24 mouse cellular contexts compared by ENCODE assay signal in the genomic region with DNA sequence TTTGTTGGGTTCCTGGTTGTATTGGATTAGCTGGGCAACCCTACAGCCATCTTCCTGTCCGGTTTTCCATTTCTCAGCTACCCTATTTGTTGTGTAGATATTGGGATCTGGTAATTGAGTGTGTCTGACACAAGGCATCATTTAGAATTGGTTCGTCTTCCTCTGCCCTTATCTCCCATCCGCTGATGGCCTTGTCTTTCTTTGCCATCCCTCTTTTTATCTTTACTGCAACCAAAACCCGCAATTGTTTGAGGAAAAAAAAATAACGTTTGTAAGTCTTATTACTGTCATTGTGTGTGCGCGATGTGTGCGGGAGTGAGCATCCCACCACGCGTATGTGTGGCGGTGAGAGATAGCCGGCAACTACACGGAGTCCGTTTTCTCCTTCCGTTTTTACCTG.
"Had no signal": no experiment of that assay in that cellular context is flagged by ENCODE, and none has a peak within 500 bp of the region (broad histone marks: within the 10 kb centered on the region; RNA-seq: fewer than 3 reads in every experiment).

No protein-coding gene starts in this region.

- H3K27ac ChIP-seq: embryonic facial prominence, embryonic 10.5 days; embryonic facial prominence, embryonic 12.5 days; embryonic facial prominence, embryonic 13.5 days; embryonic facial prominence, embryonic 15.5 days; forebrain, embryonic 10.5 days; forebrain, embryonic 12.5 days; forebrain, embryonic 13.5 days; forebrain, embryonic 15.5 days; gastrocnemius, adult 2 months; heart, adult 2 months; heart, embryonic 10.5 days had no signal

- H3K4me3 ChIP-seq: embryonic facial prominence, embryonic 10.5 days; embryonic facial prominence, embryonic 12.5 days; embryonic facial prominence, embryonic 13.5 days; embryonic facial prominence, embryonic 15.5 days; erythroblast, embryonic 14.5 days; forebrain, embryonic 10.5 days; forebrain, embryonic 12.5 days; forebrain, embryonic 13.5 days; forebrain, embryonic 15.5 days; gastrocnemius, adult 2 months; heart, adult 2 months; heart, embryonic 10.5 days had no signal

- H3K9ac ChIP-seq: embryonic facial prominence, embryonic 12.5 days; embryonic facial prominence, embryonic 13.5 days; embryonic facial prominence, embryonic 15.5 days; forebrain, embryonic 12.5 days; forebrain, embryonic 13.5 days; forebrain, embryonic 15.5 days; forebrain, postnatal 0 days had no signal

- H3K9me3 ChIP-seq: embryonic facial prominence, embryonic 10.5 days; embryonic facial prominence, embryonic 12.5 days; embryonic facial prominence, embryonic 13.5 days; embryonic facial prominence, embryonic 15.5 days; forebrain, embryonic 10.5 days; forebrain, embryonic 12.5 days; forebrain, embryonic 13.5 days; forebrain, embryonic 15.5 days; heart, embryonic 10.5 days had no signal

- H3K27me3 ChIP-seq: embryonic facial prominence, embryonic 12.5 days; embryonic facial prominence, embryonic 13.5 days; embryonic facial prominence, embryonic 15.5 days; forebrain, embryonic 12.5 days; forebrain, embryonic 13.5 days; forebrain, embryonic 15.5 days had no signal

- DNase-seq: cerebellum, adult 8-10 months; cerebellum, adult 9-10 months; cerebellum, postnatal 14 days; cerebellum, postnatal 25 days; cerebellum, postnatal 36 days; embryo, embryonic 11 days; forebrain, postnatal 0 days; gastrocnemius, adult 2 months; gastrocnemius, postnatal 10 days; gastrocnemius, postnatal 14 days; gastrocnemius, postnatal 25 days; gastrocnemius, postnatal 36 days; heart, adult 18-20 months; heart, adult 2 months had no signal

- H3K4me1 ChIP-seq: embryonic facial prominence, embryonic 10.5 days; embryonic facial prominence, embryonic 12.5 days; embryonic facial prominence, embryonic 13.5 days; embryonic facial prominence, embryonic 15.5 days; forebrain, embryonic 10.5 days; forebrain, embryonic 12.5 days; forebrain, embryonic 13.5 days; forebrain, embryonic 15.5 days; heart, embryonic 10.5 days had no signal

- H3K36me3 ChIP-seq: embryonic facial prominence, embryonic 10.5 days; embryonic facial prominence, embryonic 12.5 days; embryonic facial prominence, embryonic 13.5 days; embryonic facial prominence, embryonic 15.5 days; forebrain, embryonic 10.5 days; forebrain, embryonic 12.5 days; forebrain, embryonic 15.5 days; heart, embryonic 10.5 days had no signal
